Mouse (Mus musculus) urinary bladder, postnatal 14 days (tissue): ENCODE data around the gene Olfml2b.
A peak's percentile ranks its signal among the peaks of the same experiment; 100 is the strongest.

ENCODE experiments used
- DNase-seq: peaks from one replicate; pipeline ENCODE4 v3.0.0; 2021; ENCODE audit warnings: low spot score

The Olfml2b gene

DNA sequence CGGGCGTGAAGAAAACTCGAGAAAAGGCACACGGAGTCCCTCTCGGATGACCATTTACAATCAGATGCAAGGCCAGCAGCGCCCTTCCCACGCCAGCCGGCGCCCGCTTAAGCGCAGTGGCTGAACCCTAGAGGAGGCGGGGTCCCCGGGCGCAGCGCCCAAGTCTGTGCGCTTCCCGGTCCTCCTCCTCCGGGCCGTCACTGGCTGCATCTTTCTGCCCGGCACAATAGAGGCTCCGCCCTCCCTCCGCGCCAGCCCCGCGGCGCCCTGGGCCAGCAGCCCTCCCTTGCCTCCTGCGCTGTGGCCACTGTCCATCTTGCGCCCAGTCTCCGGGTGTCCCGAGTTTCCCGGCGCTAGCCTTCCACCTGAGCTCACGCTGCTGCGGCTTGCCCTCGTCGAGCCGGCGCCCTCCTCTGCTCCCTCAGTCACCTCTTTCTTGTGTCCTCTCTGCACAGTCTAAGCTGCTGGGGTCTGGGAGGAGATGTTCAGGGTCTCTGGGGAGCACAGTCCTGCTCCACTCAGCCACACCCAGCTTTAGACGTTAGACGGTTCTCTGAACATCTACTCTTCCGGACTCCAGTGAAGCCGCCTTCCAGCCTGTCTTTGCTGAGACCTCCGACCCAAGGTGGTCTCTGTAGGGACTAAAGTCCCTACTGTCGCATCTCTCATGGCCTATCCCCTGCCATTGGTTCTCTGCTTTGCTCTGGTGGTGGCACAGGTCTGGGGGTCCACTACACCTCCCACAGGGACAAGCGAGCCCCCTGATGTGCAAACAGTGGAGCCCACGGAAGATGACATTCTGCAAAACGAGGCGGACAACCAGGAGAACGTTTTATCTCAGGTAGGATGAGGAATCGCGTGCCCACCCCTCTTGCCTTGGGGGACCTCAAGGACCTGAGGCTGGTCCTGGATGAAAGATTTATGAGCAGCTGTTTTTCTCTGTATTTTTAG is at the start of gene Olfml2b:
Gene Olfml2b (plus strand): TSS at position 278 of the 951 bp plus-strand sequence.
- peak; percentile 88 for DNase-seq

DNA sequence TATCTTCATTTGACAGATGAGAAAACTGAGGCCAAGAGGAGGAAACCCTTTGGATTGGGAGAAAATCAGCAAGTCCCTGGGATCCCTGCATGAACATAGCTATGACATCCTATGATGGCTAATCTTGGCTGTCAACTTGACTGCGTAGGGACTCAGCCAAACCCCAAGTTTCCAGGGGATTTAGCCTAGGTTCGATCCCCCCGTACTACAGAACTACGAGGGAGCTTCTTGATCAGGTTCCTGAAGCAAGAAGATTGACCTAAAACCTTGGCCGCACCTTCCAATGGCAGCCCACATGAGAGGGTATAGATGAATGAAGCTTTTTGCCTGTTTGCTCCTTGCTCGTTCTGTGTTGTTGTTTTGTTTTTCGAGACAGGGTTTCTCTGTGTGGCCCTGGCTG is 49.8 kb upstream of the Olfml2b start:
- DNase-seq = no peak

DNA sequence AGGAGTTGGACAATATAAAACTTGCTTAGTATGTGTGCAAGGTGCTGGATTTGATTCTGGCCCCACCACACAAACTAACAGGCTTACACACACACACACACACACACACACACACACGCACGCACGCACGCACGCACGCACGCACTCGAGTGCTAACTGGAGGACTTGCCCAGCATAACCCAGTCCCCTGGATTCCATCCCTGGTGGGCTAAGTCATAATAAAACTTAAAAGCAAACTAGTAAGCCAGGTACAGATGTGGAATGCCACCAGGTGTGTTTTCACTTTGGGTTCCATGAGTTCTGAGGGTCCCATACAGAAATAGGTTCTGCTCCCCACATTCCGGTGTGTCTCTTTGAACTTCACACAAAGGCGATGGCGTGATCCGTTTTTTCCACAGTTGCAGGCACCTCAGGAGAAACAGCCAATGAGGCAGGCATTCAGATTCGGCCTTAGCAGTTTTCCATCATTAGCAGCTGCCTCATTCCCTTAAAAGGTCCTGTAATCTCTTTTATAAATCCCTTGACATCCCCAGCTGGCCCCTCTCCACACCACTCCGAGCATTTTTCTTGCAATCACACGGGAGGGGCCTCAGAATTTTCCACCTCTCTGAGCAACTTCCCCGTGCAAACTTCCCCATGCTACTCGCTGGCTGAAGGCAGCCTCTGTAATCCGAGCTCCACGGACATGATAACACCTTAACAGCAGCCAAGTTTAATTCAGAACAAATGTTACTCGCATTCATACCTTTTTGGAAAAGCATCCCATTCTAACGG is 38.9 kb upstream of the Olfml2b start:
- DNase-seq = peak; percentile 16

DNA sequence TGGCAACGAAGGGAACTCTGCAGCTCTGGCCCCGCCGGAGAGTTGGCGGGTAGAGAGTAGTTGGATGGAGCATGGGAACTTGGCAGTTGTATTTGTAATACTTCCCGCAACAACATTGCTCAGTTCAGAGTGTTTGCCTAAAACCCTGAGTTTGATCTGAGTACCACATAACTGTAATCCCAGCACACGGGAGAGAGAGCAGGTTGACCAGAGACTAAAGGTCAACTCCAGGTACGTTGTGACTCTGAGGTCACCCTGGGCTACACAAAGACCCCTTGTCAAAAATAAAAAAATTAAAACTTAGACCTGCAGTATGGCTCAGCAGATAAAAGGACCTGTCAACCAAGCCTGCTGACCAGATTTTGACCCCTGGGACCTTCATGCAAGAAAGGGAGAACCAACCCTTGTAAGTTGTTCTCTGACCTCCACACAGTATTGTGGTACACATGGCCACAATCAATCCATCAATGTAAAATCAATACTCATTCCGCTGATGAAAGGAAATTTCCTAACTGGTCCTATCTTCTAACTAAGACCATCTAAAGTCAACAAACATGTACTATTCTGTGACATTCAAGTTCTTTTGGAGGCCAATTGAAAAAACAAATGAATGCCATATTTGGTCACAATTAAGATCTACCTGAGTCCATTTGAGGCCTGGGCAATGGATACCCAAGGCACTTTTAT is 37.0 kb upstream of the Olfml2b start:
- no peak for DNase-seq

DNA sequence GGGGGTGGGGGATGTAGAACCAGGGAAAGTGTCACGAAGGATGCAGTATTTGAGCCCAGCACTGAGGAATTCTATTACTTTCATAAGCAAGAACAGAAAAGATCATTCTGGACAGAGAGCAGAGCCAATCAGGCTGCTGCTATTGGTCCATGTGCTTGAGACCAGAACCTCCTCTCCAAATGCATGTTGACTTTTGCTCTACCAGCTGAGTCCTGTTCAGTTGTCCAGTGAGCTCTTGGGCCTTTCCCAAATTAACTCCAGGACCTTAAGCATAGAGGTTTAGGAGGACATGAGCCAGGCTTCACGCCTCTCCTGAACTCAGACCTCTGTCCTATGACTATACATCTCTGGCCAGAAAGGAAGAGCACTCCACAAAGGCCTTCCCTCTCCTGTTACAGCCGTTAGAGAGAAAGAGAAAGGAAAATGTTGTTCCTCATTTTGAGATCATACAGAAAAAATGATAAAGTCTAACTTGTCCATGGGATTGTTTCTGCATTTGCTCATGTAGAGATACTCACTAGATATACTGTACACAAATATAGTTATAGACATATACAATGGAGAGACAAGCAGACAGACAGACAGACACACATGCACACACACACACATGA is 35.8 kb upstream of the Olfml2b start:
- no peak for DNase-seq

DNA sequence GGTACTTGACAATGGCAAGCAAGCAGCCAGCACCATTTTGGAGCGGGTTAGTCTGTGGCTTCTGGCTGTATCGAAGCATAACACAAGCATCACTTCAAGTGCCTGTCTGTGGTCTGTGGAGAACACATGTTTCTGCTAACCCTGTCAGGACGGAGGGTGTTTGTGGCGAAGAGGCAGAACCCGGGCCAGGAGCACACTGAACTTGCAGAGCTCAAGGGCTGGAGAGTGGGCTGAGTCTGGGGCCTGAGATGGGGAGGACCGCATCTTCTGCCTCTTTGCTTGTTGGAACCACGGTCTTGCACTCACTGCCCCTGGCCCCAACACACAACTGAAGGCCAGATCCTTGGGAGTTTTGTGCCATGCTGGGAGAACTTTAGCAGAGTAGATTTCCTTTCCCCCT is 34.5 kb upstream of the Olfml2b start:
- DNase-seq = no peak

DNA sequence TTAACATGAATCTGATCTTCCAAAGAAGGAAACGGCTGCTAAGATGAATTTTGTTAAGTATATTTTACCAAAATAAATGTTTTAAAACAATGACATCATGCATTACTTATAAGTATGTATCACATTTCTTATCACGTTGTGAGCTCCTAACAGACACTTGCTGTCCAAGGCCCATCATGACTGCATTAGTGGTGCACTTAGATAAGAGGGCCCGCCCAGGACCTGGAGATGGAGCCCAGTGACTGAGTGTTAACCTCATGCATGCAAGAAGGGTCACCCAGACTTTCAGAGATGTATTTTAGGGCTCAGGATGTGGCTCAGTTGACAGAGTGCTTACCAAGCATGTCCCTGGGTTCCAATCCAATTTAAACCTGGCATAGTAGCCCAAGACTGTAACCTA is 34.0 kb upstream of the Olfml2b start:
- no peak for DNase-seq

DNA sequence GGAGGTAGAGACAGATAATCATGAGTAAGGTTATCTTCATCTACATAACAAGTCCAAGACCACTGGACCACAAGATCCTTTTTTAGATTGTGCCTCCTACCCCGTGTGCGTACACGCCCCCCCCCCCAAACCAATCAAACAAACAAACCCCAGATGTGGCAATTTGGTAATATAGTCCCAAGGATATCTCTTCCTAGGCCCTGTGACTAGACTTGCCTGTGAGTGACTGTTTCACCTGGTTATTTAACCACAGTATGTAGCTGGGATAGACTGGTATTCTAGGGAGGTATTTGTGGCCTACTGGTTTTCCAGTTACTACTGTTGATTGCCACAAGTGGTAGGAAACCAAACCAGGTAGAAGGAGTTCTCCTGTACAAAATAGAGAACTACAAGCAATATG is 33.6 kb upstream of the Olfml2b start:
- no peak for DNase-seq

DNA sequence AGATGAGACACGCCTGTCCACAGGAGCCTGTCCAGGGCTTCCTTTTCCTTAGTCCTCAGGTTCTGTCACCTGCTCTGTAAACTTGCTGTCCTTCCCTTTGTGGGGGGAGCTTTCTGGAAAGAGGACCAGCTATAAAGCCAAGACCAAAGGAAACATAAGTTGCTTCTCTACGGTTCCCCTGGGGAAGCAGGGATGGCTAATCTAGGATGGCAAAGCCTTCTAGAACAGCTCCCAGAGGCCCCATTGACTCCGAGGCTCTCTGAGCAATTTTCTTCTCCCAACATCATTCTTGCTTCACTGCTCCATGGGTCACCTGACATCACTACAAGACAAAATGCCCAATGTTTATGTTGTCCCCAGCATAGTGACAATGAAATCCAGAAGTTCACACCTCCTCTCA is 32.7 kb upstream of the Olfml2b start:
- DNase-seq = no peak

DNA sequence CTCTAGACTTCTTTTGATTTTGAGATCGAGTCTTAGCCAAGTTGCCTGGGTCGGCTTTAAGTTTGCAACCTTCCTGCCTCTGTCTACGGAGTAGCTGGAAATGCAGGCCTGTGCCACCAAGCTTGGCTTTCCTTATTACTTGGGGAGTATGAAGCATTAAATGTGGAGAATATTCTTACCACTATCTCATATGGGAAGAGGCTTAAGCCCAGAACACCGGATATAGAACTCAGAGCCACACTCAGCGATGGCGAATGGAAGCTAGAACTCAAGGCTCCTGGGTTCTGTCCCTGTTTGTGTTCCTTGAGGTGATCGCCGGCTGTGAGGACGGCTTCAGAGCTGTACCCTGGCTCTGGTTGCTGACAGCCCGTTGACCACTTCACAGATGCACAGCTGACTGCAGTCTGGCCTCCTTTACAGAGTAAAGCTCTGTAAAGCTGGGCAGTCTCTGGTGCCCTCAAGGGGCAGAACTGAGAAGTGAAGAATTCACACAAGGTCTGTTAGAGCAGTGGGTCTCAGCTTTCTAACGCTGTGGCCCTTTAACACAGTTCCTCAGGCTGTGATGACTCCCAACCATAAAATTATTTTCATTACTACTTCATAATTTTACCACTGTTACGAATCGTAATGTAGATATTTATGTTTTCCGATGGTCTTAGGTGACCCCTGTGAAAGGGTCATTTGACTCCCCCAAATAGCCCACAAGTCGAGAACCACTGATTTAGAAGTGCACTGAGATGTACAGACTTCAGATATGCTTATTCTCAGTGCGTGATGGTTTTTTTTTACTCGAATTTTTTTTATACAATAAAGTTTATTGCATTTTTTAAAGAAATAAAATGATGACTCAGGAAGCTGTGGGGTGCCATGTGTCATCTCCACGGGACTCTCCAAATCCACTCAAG is 31.1 kb upstream of the Olfml2b start:
- DNase-seq = peak; percentile 72

DNA sequence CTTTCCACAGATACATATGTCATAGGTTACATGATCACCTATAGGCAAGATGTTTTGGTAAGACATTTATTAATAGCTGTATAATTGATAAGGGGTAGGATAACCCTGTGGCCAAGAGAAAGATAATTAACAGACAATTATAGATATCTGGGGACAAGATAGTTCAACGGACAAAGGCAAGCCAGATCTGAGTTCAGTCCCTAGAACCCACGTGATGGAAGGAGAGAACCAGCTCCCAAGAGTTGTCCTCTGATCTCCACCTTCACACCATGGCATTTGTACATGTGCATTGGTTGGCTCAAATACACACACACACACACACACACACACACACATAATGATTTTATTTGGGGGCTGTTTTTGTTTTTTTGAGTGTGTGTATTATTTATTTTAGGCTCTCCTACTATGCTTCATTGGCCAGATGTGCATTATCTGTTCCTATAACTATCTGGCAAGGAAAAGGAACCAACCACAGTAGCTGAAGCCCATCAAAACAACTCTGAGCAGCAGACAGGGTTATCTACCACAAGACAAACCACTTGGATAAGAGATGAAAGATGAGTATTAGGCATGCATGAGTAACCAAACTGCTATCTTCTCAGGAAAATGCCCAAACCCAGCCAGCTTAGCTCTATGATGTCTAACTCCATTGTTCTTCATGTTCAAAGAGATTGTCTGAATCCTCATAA is 24.5 kb upstream of the Olfml2b start:
- DNase-seq = no peak

DNA sequence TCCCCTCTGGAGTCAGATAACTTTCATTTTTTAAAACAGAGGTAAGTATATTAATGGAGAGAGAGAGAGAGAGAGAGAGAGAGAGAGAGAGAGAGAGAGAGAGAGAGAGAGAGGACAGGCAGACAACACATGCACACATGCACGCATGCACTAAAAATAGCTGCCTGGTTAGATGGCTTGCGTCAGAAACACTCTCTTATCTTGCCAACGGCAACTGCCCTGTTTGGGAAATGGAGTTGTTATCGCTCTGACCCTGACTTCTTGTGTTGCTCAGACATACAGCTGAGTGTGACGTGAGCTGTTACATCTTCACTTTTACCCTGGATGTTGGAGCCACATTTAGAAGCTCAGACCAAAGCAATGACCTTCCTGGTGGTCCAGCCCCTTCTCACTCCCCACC is 21.4 kb upstream of the Olfml2b start:
- DNase-seq = no peak

DNA sequence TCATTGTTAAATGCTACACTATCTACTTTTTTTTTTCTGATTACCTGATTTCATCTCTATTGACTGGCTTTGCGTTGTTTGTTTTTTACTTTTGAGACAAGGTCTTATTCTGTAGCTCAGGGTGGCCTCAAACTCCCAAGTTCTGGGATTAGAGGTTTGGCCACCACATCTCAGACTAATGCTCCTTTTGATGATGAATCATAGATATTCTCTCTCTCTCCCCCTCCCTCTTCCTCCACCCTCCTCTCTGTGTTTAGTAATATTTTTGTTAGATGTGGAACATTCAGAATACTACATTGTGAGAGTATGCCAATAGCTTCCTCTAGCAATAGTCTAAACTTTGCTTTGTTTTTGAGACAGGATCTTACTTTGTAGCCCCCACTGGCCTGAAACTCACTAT is 20.9 kb upstream of the Olfml2b start:
- no peak for DNase-seq

DNA sequence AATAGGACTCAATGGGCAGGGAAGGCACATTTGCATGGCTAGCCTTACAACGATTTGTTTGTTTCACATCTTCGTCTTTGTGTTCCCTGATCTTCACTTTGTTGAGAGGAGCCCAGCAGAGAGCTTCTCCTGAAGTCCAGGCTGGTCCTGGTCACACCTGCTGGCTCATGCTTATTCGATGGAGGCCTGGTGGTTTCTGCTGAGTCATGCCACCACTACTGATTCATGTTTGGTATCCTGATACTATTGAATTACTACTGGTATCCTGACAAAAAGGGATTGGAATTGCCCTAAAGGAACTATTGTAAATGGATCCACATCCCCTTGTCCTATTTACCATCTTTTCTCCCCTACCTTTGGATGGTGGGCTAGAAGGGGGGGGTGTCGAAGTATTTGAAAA is 13.8 kb upstream of the Olfml2b start:
- DNase-seq = no peak

DNA sequence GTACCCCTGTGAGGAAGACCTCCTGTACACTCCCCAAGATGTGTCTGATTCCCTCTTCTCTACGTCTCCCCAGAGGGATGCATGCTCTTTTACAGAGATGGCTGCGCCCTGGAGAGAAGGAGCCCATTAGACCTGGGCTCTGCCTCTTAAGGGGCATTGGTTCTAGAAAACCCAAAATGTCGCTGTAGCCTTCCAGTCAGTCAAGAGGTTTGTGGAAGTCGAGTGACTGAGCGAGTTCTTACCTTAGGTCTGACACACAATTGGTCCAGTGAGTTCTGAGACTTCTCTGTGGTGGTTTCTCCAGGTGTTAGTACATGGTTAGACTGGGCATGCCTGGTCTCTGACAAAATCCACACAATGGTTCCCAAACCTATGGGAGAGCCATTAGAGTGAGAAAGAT is 12.8 kb upstream of the Olfml2b start:
- no peak for DNase-seq

DNA sequence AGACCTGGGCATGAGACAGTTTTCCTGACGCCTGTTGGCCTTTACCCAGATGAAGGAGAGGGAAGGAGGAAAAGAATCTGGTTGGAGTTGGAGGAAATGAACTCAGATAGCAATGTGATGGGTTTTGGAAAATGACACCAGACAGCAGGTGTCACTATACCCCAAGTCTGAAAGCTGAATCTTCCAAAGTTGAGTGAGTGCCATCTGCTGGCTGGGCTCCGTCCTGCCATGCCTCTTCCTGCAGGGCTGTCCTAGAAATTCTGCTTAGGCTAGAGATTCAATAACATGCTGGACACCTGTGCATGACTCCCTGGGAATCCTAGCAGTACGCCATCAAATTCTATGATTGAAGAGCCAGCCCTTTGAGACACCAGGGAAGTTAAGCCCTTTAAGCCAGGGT is 11.9 kb upstream of the Olfml2b start:
- DNase-seq = peak; percentile 81

DNA sequence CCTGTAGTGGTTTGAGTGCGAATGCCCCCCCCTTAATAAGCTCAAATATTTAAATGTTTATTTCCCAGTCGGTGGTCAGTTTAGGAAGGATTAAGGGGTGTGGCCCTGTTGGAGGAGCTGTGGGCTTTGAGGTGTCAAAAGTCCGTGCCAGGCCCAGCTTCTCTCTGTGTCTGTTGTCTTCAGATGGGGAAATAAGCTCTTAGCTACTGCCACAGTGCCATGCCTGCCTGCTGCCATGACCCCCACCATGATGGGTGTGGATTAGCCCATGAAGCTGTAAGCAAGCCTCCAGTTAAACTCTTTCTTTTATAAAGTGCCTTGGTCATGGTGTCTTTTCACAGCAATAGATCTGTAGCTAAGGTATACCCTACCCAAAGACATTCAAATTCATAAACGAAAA is 11.5 kb upstream of the Olfml2b start:
- DNase-seq = no peak

DNA sequence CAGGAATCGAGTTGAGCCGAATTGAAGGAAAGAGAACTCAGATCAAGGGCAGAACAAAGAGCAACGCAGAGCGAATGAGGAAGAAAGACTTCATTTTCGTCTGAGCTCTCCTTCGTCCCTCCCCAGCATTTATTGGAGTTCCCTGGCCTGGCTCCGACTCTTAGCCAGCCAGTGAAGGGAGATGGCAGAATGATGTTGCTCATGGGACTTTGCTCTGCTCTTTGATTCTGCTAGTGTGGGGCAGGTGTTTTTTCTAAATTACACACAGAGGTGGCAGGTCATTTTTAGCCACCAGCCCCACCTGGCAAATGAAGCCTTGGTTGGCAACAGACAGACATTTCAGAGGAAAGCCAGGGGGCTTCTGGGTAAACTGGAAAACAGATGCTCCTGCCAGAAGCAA is 5.4 kb upstream of the Olfml2b start:
- DNase-seq = no peak

DNA sequence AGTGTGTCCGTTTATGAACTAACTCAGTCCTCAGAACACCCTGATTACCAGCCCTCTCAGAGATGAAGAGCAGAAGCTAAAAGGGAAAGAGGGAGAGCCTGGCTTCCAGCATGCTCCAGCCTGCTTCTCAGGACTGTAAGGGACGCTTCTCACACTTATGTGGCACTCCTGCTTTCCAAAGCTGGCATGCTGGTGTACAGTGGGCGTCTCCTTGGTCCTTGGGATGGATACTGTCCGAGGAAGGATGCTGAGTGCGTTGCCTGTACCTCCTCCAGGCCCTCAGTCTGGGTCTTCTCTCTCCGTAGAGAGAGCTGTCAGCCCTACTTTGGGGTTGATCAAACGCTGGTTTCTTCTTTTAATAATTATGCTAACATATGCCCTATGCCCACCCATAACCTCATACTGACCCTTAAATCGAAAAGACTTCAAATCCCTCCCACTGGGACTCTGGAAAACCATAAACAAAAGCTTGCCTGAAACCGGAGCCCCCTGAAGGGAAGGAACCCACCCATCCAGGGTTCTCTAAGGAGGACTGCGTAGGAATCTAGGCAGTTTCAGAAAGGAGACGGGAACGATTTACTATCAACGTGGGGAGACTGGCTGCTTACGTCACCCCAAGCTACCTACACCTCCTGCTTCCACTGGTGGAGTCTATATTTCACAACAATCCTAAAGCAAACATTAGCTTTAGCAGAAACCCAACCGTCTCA is 1.7 kb downstream of the Olfml2b start:
- DNase-seq = no peak
